Mouse (Mus musculus) hindbrain, embryonic 14.5 days (tissue): ENCODE measurements around the gene Tnrc18. TPM values are rescaled to one million over a fixed set of nuclear protein-coding genes. Genes with fewer than 3 reads are reported as not detected.

Experiments
- ATAC-seq: fragments of 200-750 bp; cut with Nextera tagmentation; 2 replicates; pipeline ENCODE4 v1.8.0; 2017; ENCODE audit warnings: moderate number of reproducible peaks, mild to moderate bottlenecking, moderate TSS enrichment, moderate library complexity; ENCODE audit not compliant: low FRiP score
- DNase-seq: peaks from one replicate; pipeline ENCODE4 v3.0.0-alpha.2; 2015; ENCODE audit warnings: low spot score
- H3K27ac ChIP-seq: fragments of 300-500 bp; sonication (generic); 2 replicates; pipeline ENCODE4 v1.5.1; 2014; ENCODE audit warnings: mild to moderate bottlenecking, moderate library complexity
- H3K27me3 ChIP-seq: fragments of 300-500 bp; sonication (generic); 2 replicates; pipeline ENCODE4 v1.6.1; 2014; ENCODE audit warnings: mild to moderate bottlenecking, low read length, mixed read lengths; ENCODE audit not compliant: control insufficient read depth, insufficient read depth
- H3K36me3 ChIP-seq: fragments of 300-500 bp; sonication (generic); replicated peaks from 2 replicates; pipeline ENCODE4 v1.6.1; 2014; ENCODE audit not compliant: control insufficient read depth, insufficient read depth
- H3K4me1 ChIP-seq: fragments of 300-500 bp; sonication (generic); replicated peaks from 2 replicates; pipeline ENCODE4 v1.6.1; 2014; ENCODE audit warnings: antibody characterized with exemption, low read length, mixed read lengths; ENCODE audit not compliant: control insufficient read depth, insufficient read depth
- H3K4me2 ChIP-seq: fragments of 300-500 bp; sonication (generic); replicated peaks from 2 replicates; pipeline ENCODE4 v1.6.1; 2014; ENCODE audit warnings: mild to moderate bottlenecking, moderate library complexity
- H3K4me3 ChIP-seq: fragments of 300-500 bp; sonication (generic); replicated peaks from 2 replicates; pipeline ENCODE4 v1.5.1; 2014; ENCODE audit warnings: mild to moderate bottlenecking, low read length
- H3K9ac ChIP-seq: fragments of 300-500 bp; sonication (generic); 2 replicates; pipeline ENCODE4 v1.6.1; 2014
- H3K9me3 ChIP-seq: fragments of 300-500 bp; sonication (generic); 2 replicates; pipeline ENCODE4 v1.6.1; 2016; ENCODE audit warnings: low read length; ENCODE audit not compliant: control insufficient read depth
- WGBS: fragments of 180-500 bp; shearing (Covaris S2); extraction: QIAGEN DNeasy Blood & Tissue Kit; methylation state at CpG from one replicate; pipeline ENCODE4 v1.1.7; 2014; 5-methylcytosine and 5-hydroxymethylcytosine counted together
- polyA plus RNA-seq: library from polyadenylated mRNA; unstranded; fragments of >200 nt; fragmentation: Nextera tagmentation; extraction: Ambion mirVana; gene quantifications from 2 replicates; pipeline ENCODE4 v1.2.1, GENCODE M21; 2014

Tnrc18 gene
- polyA plus RNA-seq, 1 experiment from 2014 or later = 38.9 TPM

DNA sequence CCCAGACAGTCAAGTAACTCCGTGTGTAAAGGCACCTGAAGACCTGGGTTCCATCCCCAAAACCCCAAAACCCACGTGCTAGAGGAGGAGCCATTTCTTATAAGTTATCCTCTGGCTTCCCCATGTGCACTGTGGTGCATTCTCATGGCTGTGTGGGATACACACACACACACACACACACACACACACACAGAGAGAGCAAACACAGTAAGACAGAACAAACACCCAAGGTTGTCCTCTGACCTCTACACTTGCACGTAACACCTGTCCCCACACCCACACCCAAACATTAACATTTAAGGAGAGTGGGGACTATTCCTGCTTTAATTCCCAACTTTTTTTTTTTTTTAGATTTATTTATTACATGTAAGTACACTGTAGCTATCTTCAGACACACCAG, 31.2 kb downstream of the Tnrc18 start:
- H3K4me1 ChIP-seq = peaks cover 4% of the 10 kb centered on the region
- H3K4me3 ChIP-seq = no peak overlapping the region
- no peak overlapping the region for H3K9ac ChIP-seq
- H3K36me3 ChIP-seq = peaks cover 65% of the 10 kb centered on the region
- H3K4me2 ChIP-seq = no peak overlapping the region
- ATAC-seq = no peak
- no peaks in the 10 kb centered on the region for H3K9me3 ChIP-seq
- 97% methylated on average over 3 of the region's 3 CpGs for WGBS
- DNase-seq = no peak
- H3K27ac ChIP-seq = no peak overlapping the region
- H3K27me3 ChIP-seq = no peaks in the 10 kb centered on the region

DNA sequence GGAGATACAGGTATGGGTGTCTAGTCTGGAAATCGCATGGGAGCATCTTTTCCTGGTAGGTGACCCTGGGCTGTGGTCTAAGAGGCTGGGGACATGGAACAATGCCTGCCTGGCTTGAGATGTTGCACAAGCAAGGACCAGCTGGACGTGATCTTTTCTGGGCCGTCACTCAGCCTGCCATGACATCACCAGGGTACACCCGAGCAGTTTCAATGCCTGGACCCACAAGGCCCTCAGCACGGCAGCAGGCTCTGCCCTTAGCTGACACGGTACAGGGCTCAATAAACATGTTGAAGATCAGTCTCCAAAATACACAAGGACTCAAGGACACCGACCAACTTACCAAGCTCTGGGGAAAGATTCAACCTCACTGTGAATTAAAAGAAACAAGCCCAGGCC, 34.3 kb downstream of the Tnrc18 start:
- Histone ChIP-seq H3K9ac (no peak overlapping the region), H3K27ac (no peak overlapping the region), H3K9me3 (no peaks in the 10 kb centered on the region), H3K27me3 (no peaks in the 10 kb centered on the region), H3K4me1 (peaks cover 14% of the 10 kb centered on the region), H3K36me3 (peaks cover 54% of the 10 kb centered on the region), H3K4me3 (no peak overlapping the region), H3K4me2 (no peak overlapping the region)
- DNase-seq (no peak), ATAC-seq (no peak)
- WGBS = 57% methylated on average over 7 of the region's 7 CpGs

DNA sequence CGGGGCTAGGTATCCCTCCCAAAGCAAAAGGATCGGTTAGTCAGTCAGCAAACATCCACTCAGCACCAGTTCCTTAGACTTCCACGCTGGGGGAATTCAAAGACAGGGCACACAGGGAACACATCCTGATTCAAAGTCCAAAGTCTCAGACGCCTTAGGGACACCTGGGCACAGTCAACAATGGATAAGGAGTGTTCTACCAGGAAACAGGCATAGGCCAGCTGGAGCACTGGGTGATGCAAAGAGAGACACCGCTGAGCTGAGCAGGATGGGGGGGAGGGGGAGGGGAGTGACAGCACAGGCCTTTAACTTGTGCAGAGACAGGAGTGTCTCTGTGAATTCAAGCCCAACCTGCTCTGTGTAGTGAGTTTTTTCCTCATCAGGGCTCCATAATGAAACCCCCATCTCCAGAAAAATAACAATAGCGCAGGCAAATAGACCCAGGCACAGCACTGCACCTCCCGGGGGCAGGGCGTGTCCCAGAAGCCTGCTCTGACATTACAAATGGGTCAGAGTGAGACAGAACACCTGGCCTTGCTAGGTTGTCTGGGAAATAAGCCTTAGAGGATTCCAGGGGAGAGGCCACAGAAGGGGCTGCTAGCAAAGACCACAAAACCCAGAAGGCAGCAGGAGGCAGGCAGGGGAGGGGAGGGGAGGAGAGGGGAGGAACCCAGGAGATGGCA, 34.9 kb downstream of the Tnrc18 start:
- DNase-seq (no peak), ATAC-seq (no peak)
- no peak overlapping the region for H3K4me3 ChIP-seq
- H3K9me3 ChIP-seq = no peaks in the 10 kb centered on the region
- no peak overlapping the region for H3K27ac ChIP-seq
- 85% methylated on average over 8 of the region's 8 CpGs for WGBS
- peaks cover 48% of the 10 kb centered on the region for H3K36me3 ChIP-seq
- no peak overlapping the region for H3K9ac ChIP-seq
- H3K4me2 ChIP-seq = no peak overlapping the region
- peaks cover 18% of the 10 kb centered on the region for H3K4me1 ChIP-seq
- no peaks in the 10 kb centered on the region for H3K27me3 ChIP-seq

DNA sequence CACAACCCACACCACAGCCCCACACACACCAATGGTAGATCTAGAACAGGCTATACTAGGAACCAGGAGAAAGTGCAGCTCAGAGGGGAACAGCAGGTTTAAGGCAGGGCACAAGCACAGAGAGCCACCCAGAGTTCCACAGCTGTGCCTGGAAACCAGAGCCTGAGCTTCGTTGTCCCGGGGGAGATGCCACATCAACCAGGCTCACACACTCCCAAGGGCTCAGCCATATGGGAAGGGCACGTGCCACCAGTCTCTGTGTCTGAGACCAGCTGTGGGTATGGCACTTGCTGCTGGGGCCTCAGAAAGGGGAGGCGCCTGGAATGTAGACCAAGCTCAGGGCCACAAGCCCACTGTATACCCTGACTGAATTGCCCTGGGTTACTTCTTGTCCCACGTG, 36.9 kb downstream of the Tnrc18 start:
- peaks cover 47% of the 10 kb centered on the region for H3K36me3 ChIP-seq
- ATAC-seq (0 out of 2 replicates have a peak, but pooled peaks have one; percentile 4), DNase-seq (no peak)
- H3K27ac ChIP-seq = 0 out of 2 replicates have a peak overlapping the region, but pooled peaks have one; percentile 14
- no peak overlapping the region for H3K4me2 ChIP-seq
- no peak overlapping the region; the same call in 1 of the 2 replicates for H3K9ac ChIP-seq
- H3K27me3 ChIP-seq = no peaks in the 10 kb centered on the region
- peaks cover 18% of the 10 kb centered on the region for H3K4me1 ChIP-seq
- no peaks in the 10 kb centered on the region for H3K9me3 ChIP-seq
- no peak overlapping the region for H3K4me3 ChIP-seq
- WGBS = 66% methylated on average over 5 of the region's 5 CpGs

DNA sequence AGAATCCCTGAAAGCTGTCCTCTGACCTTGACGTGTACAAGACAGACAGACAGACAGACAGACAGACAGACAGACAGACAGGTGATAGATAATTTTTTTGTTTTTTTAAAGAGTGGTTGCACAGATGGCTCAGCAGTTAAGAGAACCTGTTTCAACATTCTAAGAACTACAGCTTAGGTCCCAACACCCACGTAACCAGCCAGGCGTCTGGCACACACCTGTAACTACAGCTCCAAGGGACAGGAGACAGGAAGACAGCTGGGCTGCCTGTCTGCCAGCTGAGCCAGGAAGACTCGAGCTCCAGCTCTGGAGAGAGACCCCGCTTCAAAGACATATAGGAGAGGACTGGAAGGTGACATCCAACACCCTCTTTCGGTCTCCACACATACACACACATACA, 38.6 kb downstream of the Tnrc18 start:
- Histone ChIP-seq H3K9ac (no peak overlapping the region), H3K36me3 (peaks cover 50% of the 10 kb centered on the region), H3K27me3 (no peaks in the 10 kb centered on the region), H3K9me3 (no peaks in the 10 kb centered on the region), H3K4me3 (no peak overlapping the region), H3K4me1 (peaks cover 18% of the 10 kb centered on the region), H3K4me2 (no peak overlapping the region), H3K27ac (no peak overlapping the region)
- DNase-seq (no peak), ATAC-seq (no peak)
- 86% methylated on average over 6 of the region's 6 CpGs for WGBS

DNA sequence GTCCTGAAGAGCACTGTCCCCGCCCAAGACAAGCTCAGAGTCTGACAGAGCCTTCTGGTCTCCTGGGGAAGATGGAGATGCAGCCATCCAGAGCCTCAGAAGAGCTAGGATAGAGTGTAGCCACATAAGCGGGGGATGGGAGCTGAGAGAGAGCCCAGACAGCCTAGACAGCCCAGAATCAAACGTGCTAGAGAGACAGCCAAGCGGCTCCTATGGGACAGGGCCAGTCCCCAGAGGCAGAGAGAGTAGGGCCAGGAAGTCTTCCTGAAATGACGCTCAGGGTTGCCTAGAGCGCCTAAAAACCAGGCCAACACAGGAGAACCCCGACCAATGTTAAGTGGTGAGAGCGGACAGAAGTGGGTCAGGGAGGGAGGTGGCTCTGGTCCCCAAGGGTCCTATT, 39.3 kb downstream of the Tnrc18 start:
- peaks cover 18% of the 10 kb centered on the region for H3K4me1 ChIP-seq
- no peak overlapping the region for H3K9ac ChIP-seq
- H3K27me3 ChIP-seq = no peaks in the 10 kb centered on the region
- 61% methylated on average over 8 of the region's 8 CpGs for WGBS
- DNase-seq = no peak
- no peak overlapping the region for H3K4me2 ChIP-seq
- H3K4me3 ChIP-seq = no peak overlapping the region
- H3K9me3 ChIP-seq = no peaks in the 10 kb centered on the region
- no peak overlapping the region for H3K27ac ChIP-seq
- ATAC-seq = 0 out of 2 replicates have a peak, but pooled peaks have one; percentile 22
- peaks cover 55% of the 10 kb centered on the region for H3K36me3 ChIP-seq

DNA sequence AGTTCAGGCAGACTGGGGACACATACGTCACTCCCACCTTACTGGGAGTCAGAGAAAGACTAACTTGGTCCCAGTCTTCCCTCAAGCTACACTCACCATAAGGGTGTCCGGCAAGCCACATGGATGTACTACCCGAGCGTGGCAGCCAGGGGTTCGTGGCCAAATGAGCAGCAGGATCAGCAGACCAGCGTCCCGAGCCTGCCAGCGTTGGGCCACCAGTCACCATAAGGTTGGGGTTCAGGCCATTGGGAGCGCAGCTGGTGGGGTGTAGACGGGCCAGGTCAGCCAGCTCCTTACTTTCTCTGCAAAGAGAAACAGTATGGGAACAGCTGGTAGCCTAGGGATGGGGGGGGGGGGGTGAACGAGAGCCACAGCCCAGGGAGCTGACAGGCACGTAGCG, 41.4 kb downstream of the Tnrc18 start:
- H3K27me3 ChIP-seq = no peaks in the 10 kb centered on the region
- peaks cover 66% of the 10 kb centered on the region for H3K36me3 ChIP-seq
- WGBS = 81% methylated on average over 13 of the region's 13 CpGs
- ATAC-seq (no peak), DNase-seq (no peak)
- H3K4me2 ChIP-seq = no peak overlapping the region
- H3K9me3 ChIP-seq = no peaks in the 10 kb centered on the region
- no peak overlapping the region for H3K9ac ChIP-seq
- H3K4me3 ChIP-seq = no peak overlapping the region
- no peak overlapping the region for H3K27ac ChIP-seq
- peaks cover 13% of the 10 kb centered on the region for H3K4me1 ChIP-seq

DNA sequence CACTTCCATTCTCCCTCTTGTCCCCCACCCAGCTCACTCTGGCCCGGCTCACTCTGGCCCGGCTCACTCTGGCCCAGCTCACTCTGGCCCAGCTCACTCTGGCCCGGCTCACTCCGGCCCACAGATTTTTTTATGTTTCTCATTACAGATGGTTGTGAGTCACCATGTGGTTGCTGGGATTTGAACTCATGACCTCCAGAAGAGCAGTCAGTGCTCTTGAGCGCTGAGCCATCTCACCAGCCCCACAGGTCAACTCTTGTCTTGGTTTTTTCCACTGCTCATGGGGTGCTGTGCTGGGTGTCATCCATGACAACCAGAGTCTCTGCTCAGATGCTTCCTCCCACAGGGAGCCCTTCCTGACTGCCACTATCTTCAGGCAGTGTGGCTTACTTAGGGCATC, 42.7 kb downstream of the Tnrc18 start:
- no peaks in the 10 kb centered on the region for H3K27me3 ChIP-seq
- no peak overlapping the region for H3K27ac ChIP-seq
- 92% methylated on average over 5 of the region's 5 CpGs for WGBS

DNA sequence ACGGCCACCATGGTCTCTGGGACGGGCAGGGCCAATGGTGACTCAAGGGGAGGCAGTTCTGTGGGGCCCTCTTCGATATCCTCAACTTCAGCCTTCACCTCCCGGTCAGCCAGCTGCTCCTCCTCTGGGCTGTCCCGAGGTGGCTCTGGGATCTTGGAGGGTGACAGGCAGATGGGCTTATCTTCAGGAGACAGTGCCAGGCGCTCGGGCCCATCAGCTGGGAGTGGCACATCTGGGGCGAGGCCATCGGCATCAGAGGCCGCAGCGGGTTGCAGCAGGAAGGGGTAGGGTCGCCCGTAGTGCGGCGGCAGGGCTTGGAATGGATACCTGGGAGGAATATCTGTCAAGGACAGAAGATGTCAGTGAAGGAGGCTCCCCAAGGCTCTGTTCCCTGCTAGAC, 45.5 kb downstream of the Tnrc18 start:
- ATAC-seq = no peak
- Histone ChIP-seq H3K36me3 (peaks cover 96% of the 10 kb centered on the region), H3K27ac (no peak overlapping the region), H3K4me1 (peaks cover 9% of the 10 kb centered on the region; the same call in 1 of the 2 replicates), H3K4me2 (no peak overlapping the region), H3K9ac (no peak overlapping the region), H3K9me3 (no peaks in the 10 kb centered on the region), H3K27me3 (no peaks in the 10 kb centered on the region), H3K4me3 (no peak overlapping the region)
- DNase-seq = no peak
- 90% methylated on average over 15 of the region's 15 CpGs for WGBS

More for the DNA sequence above, 42.7 kb downstream of the Tnrc18 start:
- ATAC-seq (no peak), DNase-seq (no peak)
- Histone ChIP-seq H3K9me3 (no peaks in the 10 kb centered on the region), H3K4me1 (peaks cover 4% of the 10 kb centered on the region), H3K9ac (no peak overlapping the region), H3K4me3 (no peak overlapping the region), H3K36me3 (peaks cover 79% of the 10 kb centered on the region), H3K4me2 (no peak overlapping the region)

DNA sequence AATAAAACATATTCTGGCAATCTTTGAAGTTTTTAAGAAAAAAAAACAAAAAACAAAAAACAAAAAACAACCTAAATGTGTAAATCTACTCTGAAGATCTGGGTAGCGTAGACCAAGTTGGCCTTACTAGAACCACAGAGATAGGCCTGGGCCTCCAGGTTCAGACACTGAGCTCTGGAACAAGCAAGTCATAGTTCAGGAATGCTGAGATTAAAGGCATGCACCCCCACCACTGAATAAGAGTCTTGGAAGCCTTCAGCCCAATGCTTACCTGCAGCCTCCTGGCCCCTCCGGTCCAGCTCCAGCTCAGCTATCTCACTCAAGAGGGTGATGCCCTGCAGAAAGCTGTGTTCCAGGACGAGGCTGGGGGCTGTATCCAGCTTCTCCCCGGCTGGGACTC, 46.4 kb downstream of the Tnrc18 start:
- Histone ChIP-seq H3K27me3 (no peaks in the 10 kb centered on the region), H3K4me3 (no peak overlapping the region), H3K9ac (no peak overlapping the region), H3K9me3 (no peaks in the 10 kb centered on the region), H3K4me2 (no peak overlapping the region), H3K36me3 (peaks cover 96% of the 10 kb centered on the region), H3K4me1 (peaks cover 9% of the 10 kb centered on the region; the same call in 1 of the 2 replicates), H3K27ac (no peak overlapping the region)
- DNase-seq (no peak), ATAC-seq (no peak)
- 85% methylated on average over 4 of the region's 4 CpGs for WGBS
